Mouse (Mus musculus) CD4-positive, CD25-positive, alpha-beta regulatory T cell, adult 4 months (primary cell): ENCODE results near the gene Aqp9. TPM values are rescaled to one million over a fixed set of nuclear protein-coding genes. Genes with fewer than 3 reads are reported as not detected.
"Not testable (repeated sequence)": the region's sequence is repeated elsewhere in the genome, so short reads cannot be mapped to it uniquely, and the experiment has no call there.

Source experiments
- ATAC-seq: one replicate; pipeline ENCODE4 v1.8.0; 2017
- polyA plus RNA-seq, 2 experiments: library from polyadenylated mRNA; unstranded; fragments of 100-300 nt; shearing (Covaris generic); gene quantifications; one replicate each; pipeline ENCODE4 v1.2.1; 2017

Aqp9 gene
- polyA plus RNA-seq, 2 experiments from 2014 or later, result 0.31 TPM; not detected in 1

DNA sequence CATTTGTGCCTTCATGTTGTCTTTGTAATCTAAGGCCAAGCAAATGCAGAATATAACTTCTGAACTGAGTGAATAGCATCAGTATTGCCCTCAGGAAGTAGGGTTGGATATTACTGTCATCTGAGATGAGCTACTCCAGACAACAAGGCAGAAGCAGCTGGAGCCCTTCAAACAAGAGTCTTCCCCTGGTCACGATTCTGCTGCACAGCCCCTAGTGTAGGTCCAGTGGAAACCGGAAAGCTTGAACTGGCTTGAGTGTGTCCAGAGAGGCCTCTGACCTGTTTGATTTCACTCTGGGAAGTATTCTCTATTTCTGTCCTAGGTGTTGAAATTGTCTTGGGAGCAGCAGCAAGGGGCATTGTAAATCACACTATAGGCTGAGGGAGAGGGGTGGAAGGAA, 29.5 kb downstream of the Aqp9 start:
- ATAC-seq, result no peak

DNA sequence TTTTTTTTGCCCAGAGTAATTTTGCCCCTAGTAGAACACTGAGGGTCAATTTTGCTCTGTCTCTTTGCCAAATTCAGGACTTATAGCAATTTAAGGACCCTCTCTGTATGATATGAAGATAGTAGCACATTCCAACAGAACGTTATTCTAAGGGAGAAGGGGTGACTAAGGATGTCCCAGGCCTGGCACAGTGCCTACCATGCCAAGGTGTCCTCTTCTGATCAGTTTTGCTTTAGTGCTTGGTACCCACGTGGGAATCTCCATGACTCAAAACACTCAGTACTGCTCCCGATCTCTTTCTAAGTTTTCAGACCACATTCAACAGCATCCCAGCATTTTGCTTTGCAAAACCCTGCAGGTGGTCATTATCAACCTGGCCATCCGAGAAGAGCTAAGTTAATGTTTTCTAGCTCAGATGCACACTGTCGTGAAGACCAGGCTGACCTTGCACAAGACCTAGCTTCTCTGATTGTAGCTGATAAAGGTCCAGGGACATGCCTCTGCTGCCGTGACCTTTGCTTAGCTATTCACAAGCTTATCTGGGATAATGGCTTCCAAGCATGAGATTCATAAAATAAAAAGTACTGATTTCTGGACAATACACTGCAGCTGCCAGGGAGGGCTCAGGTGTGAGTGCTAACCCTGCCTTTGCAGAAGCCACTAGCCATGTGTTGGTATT, 31.1 kb downstream of the Aqp9 start:
- ATAC-seq, result no peak

DNA sequence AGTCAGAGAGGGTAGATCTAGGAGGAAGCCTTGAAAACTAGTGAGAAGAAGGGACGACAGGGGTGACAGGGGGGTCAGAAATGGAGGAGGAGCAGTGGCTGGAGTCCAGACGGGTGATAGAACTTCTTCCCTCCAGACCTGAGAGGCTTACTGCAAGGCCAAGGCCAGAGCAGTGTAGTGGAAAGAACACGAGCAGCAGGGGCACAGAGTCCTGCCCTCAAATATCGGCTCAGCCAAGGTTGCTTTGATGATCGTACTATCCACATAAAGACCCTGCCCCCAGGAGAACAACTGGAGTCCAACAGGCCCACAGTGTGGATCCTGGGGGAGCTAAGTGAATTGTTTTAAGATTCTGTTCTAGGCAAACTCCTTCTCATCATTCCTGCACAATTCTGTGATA, 33.4 kb downstream of the Aqp9 start:
- no peak for ATAC-seq

DNA sequence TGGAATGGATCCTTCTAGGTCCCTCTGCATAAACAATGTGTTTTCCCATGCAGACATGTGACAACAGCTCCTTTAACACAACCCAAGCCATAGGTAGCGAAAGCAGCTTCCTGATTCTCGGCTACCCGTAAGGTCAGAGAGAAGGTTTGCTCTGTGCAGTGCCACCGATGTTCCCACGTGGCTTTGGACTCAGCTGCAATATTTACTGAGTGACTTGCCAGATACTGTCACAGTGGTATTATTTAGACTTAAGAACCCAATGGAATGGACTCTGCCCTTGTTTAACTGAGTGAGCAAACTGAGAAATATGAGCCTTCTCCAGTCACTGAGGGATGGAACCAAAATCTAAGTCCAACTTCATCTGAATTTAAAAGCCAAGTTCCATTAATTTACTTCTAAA, 35.3 kb downstream of the Aqp9 start:
- no peak for ATAC-seq

DNA sequence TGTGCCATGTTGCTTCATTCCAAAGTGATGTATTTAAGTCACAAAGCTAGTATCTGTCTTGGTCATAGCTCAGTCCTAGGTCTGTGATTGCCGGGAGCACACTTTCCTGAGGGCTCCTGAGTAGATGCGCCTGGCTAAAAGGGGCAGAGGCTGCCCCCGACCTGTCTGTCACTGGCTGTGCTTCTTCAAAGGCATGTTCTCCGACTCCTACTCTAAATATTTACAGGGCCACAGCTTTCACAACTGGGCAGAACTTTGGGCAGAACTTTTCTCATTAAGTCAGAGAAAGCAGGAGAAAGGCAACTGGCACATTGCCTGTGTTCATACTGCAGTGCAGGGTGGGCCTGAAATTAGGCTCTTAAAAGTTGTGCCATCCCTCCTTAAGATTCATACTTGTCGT, 36.7 kb downstream of the Aqp9 start:
- no peak for ATAC-seq

DNA sequence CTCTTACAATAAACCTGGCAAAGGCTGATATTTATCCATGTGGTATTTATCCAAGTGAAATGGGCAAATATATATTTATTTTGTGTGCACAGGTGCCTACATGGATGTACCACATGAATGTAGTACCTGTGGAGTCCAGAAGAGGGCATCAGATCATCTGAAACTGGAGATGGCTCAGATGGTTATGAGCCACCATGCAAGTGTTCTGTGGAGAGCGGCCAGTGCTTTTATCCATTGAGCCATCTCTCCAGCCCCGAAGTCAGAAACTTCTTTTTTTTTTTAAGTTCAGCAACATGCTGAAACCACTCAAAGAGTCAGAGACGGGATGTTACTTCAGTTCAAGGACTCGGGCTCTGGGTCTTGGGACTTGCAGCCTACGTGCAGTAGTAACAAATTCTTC, 39.6 kb downstream of the Aqp9 start:
- ATAC-seq, result no peak

DNA sequence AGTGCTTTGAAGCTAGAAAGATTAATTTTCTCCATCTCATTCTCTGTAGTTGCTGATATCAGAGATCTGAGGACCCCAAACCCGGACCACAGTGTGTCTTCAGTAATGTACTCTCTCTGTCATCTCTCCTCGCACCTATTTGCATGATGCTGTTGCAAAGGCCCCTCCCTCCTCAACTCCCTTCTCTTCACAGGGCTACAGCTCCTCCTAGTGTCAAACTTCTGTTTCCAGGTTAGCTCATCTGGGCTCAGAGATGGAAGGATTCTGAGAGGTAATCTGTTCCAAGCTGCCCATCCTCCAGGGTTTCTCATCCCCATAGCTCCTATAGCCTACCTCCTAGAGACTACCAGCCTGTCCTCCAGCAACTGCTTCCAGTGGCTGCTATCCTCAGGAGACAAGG, 42.3 kb downstream of the Aqp9 start:
- ATAC-seq, result no peak

DNA sequence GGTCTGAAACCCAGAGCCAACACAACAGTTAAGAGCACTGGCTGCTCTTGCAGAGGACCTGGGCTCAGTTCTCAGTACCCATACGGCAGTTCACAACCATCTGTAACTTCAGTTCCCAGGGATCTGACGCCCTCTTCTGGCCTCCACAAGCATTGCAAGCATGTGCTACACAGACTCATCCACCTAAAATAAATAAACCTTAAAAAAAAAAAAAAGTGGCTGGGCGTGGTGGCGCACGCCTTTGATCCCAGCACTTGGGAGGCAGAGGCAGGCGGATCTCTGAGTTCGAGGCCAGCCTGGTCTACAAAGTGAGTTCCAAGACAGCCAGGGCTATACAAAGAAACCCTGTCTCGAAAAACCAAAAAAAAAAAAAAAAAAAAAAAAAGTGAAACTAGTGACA, 45.4 kb downstream of the Aqp9 start:
- not testable (repeated sequence) for ATAC-seq

DNA sequence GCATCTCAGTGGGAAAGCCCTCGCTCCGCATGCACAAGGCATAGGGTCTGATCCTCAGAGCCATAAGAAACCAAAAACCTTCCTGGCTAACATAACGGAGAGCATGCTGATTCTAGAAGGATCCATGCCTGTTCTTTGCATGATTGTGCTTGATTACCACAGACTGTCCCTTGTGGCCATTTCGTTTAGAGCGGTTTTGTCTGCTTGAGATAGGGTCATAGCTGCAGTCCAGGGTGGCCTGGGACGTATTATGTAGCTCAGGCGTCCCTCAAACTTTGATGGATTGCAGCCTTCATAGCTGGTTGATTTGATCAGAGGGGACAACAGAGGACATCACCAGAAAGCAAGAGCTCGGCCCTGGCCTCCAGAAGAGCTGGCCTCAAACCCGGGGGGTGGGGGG, 47.6 kb downstream of the Aqp9 start:
- ATAC-seq, result no peak

DNA sequence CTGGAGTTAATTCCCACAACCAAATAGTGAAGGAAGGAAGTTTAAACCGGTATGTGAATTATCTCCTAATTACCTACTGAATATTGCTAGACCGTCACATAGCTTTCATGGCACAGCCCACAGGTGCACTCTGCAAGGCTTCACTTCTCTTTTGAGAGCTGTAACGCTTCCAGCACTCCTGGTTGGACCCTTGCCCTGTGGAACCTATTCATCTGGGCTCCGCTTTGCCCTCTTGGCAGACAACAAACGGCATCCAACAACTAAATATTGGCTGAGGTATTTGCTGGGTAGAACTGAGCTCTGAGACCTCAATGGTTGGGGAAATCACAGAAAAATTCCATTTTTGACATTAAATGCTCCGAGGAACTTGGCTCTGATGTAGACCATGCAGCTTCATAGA, 55.3 kb downstream of the Aqp9 start:
- no peak for ATAC-seq

DNA sequence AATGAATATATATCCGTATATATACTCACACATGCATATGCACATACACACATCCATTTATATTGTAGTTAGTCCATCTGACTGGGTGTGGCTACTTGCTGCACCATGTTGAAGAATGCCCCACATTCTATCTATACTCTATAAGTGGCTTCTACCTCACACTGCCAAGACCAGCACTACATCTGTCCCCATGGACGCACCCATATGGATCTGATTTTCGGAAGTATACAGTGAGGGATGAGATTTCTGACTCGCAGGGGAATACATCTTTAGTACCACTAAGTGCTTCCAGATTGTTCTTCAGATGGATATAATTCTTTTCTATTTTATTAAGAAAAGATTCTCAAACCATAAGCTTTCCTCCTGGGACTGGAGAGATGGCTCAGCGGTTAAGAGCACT, 65.0 kb downstream of the Aqp9 start:
- no peak for ATAC-seq

DNA sequence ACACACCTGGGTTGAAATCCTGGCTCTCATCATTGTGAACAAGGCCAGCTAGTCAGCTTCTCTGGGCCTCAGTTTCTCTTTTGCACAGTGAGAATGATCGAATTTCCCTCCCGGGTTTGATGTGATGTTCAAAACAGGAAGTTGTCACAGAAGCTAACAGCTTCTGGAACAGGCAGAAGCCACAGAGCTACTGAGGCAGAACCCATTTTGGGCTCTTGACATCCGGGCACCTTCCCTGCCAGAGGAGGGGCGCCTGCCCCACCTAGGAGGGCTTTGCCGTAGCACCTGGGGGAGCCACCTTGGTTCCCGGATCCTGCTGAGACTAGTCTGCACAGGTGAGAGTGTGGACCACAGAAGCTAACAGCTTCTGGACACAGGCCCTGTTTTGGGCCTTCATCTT, 74.4 kb downstream of the Aqp9 start:
- ATAC-seq, result no peak

DNA sequence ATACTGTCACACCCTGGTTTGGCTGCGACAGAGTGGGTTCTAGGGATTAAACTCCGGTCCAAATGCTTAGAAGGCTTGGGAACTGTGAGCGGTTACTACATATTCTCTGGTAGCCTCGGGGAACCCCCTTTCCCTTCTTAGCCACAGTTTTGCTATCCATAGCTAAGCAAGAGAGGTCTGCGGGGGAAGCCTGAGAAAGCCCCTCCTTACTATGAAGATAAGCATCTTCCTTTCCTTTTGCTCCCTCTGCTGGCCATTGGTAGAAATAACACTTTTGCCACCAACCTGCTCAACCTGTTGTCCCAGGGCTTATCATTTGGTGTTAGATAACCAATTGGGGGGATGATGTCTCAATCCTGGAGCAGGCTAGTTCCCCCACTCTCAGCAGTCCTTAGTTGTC, 76.4 kb downstream of the Aqp9 start:
- no peak for ATAC-seq

DNA sequence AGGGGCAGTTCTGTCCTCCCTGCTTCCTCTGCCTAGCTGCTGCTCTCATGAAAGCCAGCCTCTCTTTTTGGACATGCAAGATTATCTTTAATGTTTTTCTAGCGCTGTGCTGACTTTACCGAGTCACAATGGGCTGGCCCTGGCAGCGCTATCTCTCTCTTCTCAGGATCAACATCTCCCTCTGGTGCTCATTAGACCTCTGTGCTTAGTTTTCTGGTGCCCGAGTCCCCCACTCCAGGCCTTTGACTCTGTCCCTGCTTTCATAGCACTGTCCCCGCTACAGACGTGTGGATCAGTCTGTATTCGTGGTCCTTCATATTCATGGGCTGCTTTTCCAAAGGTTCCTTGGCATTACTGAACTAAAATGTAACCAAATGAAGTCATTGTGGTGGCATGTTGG, 89.3 kb downstream of the Aqp9 start:
- ATAC-seq, result no peak

DNA sequence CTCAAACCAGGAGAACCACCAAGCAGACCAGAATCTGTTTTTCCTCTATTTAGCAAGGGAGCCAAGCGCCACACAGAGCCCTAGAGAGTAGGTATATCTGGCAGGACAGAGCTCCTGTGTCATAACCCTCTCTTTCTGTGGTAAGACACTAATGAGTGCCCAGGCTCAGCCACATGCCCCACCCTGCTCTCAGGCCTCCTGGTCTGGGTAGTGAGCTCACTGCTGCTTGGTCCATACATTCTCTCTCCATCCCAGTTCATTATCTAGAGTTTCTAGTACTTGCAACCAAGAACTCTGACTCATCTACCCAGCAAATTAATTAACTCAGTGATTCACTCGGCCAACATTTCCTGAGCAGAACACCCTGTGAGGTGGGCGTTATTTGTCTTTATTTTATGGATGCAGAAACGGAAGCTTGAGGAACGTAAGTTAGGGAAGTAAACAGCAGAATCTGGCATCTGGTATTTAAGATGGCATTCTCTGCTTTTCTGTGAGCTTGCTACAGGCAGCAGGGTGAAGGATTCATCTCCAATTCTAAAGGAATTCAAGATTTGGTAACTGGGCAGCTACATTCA, 91.1 kb downstream of the Aqp9 start:
- no peak for ATAC-seq

DNA sequence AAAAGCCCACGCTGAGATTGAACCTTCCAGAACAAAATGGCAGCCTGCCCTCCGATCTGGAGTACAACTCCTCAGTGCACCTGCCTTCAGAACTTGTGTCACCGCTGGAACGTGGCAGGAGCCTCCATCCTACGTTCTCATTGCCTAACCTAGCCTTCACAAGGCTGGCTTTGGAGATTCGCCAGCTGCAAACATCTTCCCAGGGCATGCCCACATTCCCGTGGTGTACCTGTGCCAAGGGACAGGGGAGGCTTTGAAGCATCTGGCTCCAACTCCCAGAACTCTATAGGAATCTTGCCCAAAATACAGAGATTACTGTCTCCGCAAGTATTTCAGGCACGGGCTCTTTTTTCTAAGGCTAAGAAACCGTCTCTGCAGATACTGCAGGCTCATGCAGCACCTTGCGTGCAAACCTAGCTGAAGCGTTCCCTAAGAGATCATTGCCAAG, 92.3 kb downstream of the Aqp9 start:
- no peak for ATAC-seq

DNA sequence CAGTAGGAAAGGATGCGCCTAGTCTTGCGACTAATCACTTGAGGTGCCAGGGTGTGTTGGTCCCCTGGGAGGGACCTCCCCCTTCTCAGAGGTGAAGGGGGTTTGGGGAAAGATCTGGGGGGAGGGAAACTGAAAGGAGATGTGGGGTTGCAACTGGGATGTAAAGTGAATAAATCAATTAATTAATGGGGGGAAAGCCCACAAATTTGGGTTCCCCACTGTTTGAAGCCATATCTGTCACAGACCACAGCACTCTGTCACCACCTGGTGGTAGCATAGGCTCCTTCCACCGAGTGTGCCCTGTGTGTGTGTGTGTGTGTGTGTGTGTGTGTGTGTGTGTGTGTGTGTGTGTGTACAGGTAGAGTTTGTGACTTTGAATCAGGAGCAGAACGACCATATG, 94.7 kb downstream of the Aqp9 start:
- ATAC-seq, result no peak

DNA sequence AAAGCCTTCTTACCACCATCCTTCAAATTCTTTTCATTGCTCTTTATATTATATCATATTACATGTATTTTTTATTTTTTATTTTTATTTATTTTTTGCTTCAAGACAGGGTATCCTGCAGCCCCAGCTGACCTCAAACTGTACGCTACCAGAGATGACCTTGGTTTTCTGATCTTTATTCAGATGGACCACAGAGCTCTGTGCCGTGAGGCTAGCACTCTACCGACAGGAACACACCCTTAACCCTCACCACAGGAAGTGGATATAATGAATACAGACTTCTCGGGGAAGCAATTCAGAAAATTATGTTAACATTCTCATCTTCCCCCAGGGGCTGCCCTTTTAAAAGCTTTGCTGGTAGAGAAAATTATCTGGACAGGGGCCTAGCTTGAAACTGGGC, 95.4 kb downstream of the Aqp9 start:
- ATAC-seq, result no peak

DNA sequence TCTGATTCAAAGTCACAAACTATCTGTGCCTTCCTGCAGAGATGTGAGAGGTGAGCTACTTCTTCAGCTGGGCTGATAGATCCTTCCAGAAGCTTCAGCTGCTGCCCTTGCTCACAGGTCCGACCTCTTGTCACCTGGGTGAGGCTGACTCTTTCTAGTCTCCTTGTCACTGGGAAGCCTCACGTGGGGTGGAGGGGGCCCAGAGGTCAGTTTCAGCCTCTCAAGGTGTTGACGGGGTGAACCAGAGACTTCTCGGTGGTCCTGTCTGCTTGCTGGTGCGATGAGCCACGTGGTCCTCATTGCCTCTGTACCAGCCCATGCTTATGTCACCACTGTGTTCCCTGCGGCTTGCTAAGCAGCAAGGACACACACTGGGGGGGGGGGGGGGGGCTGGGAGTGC, 96.0 kb downstream of the Aqp9 start:
- no peak for ATAC-seq

DNA sequence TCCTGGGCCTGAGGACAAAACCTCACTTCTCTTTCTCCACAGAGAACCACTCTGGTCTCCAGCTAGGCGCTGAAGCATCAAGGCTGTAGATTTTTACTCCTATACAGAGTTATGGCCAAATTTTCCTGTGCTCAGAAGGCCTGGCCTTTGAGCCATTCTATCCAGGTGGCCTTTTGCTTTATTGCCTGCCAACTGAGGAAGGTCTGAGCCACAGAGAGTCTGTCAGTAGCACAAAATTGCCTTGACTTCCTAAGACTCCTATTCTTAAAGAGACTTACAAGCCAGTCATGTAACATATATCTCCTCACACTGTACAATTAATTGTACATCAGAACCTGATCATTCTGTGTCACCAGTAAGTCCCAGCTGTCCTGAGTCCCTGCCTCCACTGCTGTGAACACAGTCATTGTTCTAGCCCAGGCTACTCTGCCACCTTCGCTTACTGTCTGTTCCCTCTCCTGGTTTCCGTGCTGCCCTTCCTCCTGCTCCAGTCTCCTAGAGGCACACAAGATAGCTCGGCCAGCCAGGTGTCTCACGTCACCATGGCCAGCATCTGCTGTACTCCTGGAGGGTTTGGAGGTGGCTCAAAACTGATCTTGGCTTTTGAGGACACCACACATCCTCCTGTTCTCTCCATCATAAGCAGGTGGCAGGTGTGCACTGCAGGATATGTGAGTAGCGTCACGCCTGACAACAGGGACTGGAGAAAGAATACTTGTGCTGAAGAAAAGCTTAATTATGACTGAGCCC, 96.7 kb downstream of the Aqp9 start:
- no peak for ATAC-seq

DNA sequence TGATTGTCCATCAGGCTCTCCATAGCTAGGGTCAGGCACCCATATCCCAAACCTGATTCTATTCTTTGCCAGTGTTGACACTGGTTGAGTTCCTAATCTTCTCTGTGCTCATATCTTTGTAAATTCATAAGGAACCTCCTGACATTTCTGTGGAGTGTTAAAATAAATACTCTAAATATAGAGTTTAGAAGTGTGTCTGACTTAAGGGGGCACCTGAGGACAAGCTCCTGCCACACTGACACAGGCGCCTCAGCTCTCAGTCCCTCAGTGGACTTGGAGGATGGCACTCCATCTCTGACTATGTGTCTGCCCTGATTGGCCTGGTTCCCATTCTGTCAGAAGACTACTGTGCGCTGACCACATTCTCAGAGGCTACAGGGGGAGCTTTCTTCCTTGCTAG, 97.9 kb downstream of the Aqp9 start:
- no peak for ATAC-seq

DNA sequence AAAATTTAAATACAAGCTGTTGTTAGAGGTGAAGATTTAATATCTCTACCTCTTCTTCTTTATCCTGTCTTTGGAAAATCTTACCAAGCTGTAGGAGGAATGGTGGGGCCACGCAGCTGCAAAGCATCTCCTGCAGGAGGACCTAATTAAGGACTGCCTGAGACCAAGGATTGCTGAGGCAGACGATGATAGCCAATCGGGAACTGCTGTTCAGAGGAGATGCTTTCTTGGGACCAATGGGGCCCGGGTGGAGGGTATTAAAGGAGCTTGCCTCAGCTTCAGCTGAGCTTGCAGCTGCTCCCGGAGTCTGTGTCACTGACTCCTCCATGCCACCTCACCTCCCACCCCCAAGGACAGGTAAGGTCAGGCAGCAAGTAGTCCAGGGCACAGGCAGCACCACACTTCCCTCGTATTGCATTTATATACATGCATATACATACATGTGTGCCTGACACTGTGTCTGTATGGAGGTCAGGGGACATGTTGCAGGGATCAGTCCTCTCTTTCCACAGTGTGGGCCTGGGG, 99.6 kb downstream of the Aqp9 start:
- no peak for ATAC-seq

DNA sequence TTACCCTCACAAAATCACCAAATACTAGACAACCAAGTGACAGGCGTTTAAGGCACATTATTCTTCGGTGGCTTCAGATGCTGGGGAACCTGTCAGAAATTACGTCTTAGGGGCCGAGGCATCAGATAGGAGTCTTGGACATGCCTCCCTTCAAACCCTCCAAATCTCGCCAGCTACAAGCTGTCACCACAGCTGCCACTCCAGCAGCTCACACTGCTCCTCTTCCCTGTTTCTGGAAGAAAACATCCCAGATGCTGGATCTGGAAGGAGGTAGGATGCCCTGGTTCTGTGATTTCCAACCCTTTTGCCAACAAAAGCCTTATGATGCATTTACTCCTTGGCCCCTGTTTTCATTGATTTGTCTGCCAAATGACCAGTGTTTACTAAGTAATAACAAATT, 101.3 kb downstream of the Aqp9 start:
- ATAC-seq, result no peak

DNA sequence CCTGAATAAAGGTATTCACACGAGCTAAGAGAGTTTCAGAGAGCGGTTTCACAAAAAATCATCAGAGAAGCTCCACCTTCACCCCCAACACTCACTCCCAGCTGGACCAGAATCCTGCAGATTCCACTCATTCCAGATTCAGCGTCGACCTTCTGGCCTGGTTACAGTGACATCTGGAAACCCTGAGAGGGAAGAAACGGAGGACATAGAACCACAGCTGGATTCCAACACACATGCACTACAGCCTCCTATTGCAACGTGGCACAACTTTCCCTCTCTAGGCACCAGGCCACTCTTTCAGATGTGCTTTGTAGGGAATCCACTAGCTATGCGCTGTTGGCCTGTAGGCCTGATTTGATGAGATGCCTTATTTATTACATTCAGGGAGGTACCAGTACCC, 102.0 kb downstream of the Aqp9 start:
- no peak for ATAC-seq
